Mouse (Mus musculus) spleen, postnatal 36 days (tissue): ENCODE data around the gene Grb7.

Experiments used
- DNase-seq, 2 experiments: peaks; one replicate each; pipeline ENCODE4 v3.0.0; 2022; ENCODE audit warnings: low spot score in 2 of 2, mixed read lengths in 1 of 2

Gene Grb7

GRCm38 (mm10) chr11:98445238-98445637, 956 bp upstream of the Grb7 start:
- no peak for DNase-seq

- no peak for DNase-seq
These were observed 515 bp upstream of the Grb7 start for GRCm38 (mm10) chr11:98445679-98446078.

DNA sequence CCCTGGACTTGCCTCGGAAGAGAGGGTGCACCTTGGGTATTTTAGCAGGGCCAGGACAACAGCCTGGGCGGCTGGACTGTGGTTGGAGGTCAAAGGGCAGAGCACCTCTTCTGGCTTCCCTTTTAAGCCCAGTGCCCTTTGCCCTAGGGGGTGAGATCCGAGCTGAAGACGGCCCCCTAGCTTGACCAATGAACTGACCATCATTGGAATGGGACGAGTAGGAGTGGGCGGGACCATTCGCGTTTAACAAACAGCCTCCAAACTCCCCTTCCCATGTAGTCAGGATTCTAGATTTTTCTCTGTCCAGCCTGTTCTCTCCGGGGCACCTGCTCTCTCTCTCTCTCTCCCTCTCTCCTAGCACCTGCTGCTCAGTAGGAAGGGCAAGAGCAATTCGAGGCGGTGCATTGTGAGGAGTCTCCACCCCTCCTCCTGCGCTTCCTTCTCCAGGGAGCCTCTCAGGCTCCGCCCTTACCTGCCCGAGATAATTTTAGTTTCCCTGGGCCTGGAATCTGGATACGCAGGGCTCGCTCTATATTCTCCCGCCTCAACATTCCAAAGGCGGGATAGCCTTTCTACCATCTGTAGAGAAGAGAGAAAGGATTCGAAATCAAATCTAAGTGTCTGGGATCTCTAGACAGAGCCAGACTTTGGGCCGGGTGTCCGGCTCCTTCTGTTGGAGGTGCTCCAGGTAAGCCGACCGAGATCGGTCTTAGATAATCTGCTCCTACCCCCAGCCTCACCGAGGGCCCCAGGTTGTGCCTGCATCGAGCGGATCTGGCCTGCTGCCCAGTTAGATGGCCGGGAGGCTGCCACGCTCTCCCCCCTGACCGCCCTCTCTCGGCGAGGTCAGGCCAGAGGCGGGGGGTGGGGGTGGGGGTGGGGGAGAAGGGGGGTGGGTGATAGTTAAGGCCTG, 624 bp downstream of the Grb7 start:
- no peak for DNase-seq

- no peak for DNase-seq
These were observed 1.3 kb downstream of the Grb7 start for GRCm38 (mm10) chr11:98447475-98447834.

GRCm38 (mm10) chr11:98448191-98448790, 2.1 kb downstream of the Grb7 start:
- peak in 1 of 2 experiments; percentile 24 for DNase-seq

DNA sequence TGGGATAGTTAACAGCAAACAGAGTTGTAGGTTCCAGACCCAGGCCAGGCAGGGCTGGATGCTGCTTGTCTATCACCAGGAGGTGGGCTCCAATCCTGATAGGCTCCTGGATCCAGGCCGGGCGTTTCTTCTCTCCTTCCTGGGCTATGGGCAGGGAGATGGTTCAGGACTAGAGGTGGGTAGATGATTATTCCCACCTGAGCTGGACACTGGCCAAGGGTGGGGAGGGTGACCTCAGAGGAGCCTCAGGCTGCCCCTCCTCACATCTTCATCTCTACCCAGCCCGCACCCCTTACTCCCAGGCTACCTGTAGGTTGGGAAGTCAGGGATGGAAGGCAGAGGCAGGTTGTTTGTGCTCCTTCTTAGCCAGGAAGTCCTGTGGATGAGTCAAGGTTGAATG, 3.2 kb downstream of the Grb7 start:
- DNase-seq: no peak

DNA sequence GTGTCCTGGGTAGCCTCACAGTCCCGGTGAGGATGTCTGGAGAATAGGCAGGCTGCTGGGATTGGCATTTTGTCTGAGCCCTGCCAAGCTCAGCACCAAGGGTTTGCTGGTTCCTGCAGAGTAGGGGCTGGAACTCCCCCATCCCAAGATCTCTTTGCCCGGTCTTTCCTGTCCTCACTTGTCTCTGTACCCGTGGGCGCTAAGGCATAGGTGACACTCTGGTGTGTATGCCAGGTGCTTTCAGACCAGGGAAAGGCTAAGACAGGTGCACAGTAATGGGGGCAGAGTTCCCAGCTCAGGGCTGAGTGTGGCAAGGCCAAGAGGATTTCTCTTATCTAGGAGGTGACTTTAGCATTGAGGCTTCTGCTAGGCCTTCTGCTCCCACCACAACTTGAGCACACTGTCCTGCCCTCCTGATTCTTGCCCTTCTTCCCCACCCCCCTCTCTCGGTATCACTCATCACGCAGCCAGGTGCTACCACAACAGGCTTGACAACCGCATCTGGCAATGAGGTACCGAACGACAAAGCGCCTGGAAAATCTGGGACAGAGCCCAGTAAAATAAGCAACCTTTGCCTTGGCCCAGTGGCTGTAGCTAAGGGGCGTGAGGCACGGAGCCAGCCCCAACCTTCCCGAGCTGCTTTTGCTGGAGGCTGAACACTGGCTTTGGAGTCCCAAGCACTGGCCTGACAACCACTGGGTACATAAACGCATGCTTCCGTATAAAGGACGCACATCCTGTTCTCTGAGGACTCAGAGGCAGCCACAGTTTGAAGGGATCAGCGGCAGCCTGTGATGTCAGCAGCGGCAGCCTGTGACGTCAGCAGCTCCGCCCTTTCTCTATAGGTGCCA, 4.0 kb downstream of the Grb7 start:
- no peak for DNase-seq

GRCm38 (mm10) chr11:98455484-98455883, 9.3 kb downstream of the Grb7 start:
- no peak for DNase-seq

DNA sequence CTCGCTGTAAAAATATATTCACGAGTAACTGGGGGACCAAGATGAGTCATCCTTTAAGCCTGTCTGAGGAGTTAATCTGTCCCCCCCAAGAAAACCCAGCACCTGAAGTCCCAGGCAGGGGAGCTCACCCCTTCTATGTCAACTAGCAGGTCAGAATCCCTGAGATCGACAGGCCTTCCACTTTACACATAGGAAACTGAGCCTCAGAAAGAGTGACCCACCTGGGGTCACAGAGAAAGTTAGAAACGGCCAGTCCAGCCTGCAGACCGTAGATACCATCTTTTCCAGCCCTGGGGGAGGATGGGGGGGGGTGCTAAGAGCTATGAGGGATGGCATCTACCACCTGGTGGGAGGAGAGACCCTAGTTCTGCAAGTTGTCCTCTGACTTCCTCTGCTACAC, 10.4 kb downstream of the Grb7 start:
- DNase-seq: no peak

- no peak for DNase-seq
These were observed 10.8 kb downstream of the Grb7 start for GRCm38 (mm10) chr11:98456945-98457344.

DNA sequence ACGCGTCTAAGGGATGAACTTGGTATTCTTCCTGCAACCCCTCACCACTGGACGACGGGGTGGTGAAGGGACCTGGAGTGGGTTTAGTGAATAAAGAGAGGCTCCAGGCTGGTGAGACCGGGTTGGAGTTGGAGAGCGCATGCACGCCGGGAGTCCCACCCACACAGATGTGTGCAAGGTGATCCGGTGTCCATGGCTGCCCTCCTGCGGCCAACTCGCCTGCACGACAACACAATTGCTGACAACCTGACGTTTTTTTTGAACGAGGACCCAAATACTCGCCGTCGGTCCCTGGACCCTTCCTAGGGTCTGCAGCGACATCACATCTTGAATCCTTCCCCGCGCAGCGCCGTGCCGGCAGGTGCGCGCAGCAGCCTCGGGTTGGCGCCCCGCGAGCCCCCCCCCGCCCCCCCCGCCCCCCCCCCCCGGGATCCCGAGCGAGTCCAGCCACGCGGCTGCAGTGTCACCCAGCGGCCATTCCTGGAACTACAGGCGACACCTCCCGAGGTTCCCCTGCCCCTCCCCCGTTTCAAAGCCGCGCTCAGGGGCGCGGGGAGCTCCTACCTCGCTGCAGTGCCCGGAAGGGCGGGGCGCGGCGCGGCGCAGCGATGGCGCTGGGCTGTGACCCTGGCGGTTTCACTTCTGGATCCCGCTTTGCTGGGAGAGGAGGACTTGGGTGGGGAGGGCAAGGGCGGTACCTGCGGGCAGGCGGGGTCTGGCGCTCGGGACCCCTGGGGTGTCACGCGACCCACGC, 11.3 kb downstream of the Grb7 start:
- DNase-seq: peak; percentile 97 to 98

- DNase-seq: no peak
These were observed 12.2 kb downstream of the Grb7 start for GRCm38 (mm10) chr11:98458121-98458990.

- peak; percentile 89 to 91 for DNase-seq
These were observed 13.0 kb downstream of the Grb7 start for GRCm38 (mm10) chr11:98459071-98459741.

DNA sequence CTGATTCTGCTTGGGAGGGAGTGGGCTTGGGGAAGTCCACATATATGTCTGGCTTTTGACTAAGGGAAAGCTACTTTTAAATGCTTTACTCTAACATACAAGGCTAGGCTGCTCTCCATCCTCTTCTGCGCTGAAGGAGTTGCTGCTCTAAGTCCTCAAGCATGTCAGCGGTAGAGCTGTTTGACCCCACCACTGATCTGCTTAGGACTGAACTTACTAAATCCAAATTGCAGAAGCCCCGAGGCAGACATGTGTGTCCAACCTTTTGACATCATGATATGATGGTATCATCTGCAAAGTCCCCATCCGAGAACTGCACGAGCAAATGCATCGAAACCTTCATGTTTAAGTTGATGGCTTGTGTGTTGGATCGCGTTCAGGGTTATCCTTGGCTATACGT, 13.7 kb downstream of the Grb7 start:
- DNase-seq: peak in 1 of 2 experiments; percentile 46

DNA sequence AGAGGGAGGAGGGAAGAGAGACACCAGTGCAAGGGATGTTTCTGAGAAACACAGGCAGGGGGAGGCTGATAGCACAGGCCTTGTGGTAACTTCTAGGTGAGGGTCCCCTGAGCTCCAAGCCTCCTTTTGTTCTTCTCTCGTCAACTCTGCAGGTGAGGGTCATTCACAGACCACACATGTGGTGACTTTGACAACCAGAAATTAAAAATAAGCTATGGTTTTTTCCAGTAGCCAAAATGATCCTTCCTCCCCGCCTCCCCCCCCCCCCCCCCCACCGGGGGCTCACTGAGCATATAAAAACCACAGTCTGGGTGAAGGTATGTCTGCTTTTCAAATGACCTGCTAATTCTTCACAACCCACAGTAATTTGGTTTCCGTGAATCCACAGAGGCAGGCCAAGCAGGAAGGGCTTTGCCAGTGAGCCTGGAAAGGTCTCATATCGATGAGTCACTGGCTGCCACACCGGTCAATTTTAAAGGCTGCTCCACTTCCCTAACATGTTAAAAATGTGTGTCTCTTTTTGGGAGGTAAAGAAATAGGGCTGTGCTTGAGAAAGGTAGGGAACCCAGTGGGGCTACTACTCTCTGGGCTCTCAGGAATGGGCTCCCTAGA, 15.0 kb downstream of the Grb7 start:
- DNase-seq: no peak

DNA sequence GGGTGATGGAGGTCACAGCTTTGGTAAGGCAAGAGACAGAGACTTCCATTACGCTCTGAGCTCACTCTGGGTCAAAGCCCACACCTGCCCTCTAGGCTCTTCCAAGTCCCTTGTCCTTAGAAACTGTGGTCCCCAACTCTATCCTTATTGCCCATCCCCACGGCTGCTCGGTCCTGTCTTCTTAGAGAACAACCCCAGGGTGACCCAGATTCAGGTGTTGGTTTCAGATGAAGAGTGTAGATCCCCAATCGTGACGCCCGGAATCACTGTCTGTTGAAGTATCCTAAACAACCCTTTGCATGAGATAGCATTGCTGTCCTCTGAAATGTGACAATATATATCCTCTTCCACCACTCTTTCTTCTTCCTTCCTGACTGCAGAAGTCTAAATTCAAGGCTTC, 16.1 kb downstream of the Grb7 start:
- DNase-seq: no peak

- DNase-seq: peak; percentile 30 to 51
These were observed 17.7 kb downstream of the Grb7 start for GRCm38 (mm10) chr11:98463911-98464310.

GRCm38 (mm10) chr11:98464516-98464915, 18.3 kb downstream of the Grb7 start:
- peak in 1 of 2 experiments; percentile 32 for DNase-seq
